Mouse (Mus musculus): ENCODE measurements around the gene Selenon.
A peak's percentile ranks its signal among the peaks of the same experiment; 100 is the strongest.

Gene Selenon

GRCm38 (mm10) chr4:134542726-134543125 lies 9.2 kb downstream of the Selenon start:
- no peak for DNase-seq

- DNase-seq = no peak
These were observed 12.9 kb downstream of the Selenon start for GRCm38 (mm10) chr4:134538997-134539580.

DNA sequence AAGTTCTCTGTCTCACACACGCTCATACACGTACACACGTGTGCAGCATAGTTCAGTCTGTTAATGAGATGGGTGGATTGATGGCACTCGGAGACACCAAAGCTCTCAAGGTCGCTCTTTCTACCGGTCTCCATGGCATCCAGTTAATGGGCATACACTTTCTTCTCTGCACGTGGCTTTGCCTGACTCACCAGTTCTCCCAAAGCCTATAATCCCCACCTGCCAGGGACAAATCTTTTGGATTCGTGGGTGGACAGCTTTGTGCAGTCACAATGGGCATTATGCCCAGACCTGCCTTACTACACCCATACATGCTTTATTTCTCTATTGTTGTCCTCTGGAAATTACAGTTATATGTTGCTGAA lies 16.2 kb downstream of the Selenon start:
- no peak for DNase-seq

DNA sequence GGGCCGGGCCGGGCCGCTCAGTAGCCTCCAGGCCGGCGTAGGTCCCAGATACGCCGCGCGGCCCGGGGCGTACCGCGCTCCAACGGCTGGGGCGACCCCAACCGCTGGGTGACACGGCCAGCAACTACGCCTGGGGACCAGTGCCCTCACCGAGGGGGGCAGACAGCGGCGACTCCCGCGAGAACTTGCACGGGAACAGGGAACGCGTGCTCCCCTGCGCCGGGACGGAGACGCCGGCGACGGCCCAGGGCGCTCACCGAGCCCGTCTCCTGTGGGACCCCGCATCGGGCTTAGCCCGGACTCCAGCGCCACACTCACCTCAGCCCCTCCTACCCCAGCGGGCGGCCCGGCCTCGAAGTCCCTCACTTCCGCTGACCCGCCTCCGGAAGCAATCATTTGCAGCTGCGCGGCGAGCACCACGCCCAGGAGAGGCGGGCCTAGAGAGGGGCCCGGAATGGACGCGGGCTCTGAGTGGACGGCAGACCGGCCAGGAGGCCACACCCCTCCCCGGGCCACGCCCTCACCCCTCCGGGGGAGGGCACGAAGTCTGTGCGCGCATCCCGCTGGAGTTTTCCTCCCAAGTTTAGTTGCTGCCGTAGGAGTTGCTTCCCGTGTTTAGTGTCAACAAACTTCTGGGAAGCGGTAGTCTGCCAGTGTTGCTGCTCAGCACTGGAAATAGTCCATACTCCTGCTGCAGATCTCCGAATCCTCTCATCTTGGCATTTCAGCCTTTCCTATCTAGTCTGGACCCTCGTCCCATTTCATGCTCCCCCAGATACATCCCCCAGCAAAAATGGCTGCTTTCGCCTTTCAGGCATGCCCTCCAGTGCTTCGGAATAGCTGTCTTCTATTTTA lies 16.8 kb downstream of the Selenon start, which contains the start of gene Mtfr1l:
TSS of gene Mtfr1l (minus strand) at position 456 of the 855 bp plus-strand sequence.
- DNase-seq = peak; percentile 93

DNA sequence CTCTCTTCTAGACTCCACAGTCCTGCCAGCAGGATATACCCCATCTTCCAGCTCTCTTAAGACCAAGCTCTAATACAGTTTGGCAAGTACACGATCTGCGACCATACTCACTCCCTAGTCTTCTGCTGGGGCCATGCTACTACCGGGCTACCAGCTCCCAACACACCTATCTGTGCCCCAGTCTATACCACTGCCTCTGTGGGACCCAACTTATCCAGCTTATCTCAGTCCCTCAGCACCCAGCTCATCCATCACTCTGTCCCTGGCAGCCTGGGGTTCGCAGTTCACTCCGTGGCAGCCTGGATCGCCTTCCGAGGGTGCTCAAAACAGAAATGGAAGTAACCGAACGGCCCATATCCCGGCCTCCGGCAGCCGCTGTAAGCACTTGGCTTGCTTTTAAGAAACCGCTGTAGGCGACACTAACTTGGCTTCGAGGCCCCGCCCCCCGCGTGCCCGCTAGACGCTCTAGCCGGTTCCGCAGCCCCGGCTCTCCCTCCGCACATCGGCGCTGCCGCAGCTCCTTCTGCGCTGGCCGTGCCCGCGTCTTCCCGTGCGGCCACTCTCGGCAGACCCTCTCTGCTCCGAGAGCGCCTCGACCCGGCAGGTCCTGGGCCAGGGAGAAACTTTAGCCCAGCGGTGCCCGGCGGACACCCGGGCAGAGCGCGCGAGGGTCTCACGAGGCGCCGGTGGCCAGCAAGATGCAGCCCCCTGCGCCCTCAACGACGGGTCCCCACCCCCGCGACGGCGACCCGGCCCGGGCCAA lies 17.7 kb downstream of the Selenon start:
- peak; percentile 70 for DNase-seq

- DNase-seq = no peak
These were observed 18.5 kb downstream of the Selenon start for GRCm38 (mm10) chr4:134533421-134533820.

GRCm38 (mm10) chr4:134532928-134533327 lies 19.0 kb downstream of the Selenon start:
- DNase-seq = no peak

- DNase-seq = no peak
These were observed 25.7 kb downstream of the Selenon start for GRCm38 (mm10) chr4:134526220-134526619.

DNA sequence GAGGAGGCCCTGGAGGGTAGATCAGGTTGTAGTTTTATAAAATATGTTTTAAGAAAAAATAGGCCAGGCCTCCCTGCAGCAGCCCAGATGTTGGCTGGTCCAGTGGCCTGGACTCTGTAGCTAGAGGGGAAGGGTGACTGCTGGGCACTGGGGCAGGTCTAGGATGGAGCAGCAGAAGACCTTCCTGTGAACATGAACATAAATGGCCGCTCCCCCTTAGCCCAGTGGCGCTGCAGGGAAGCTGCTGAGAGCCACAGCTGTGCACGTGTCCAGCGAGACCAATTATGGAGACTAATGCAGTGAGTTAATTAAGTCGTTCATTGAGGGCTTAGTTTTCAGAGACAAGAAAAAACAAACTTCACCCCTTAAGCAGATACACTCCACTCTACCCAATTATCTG lies 26.2 kb downstream of the Selenon start:
- DNase-seq = no peak

DNA sequence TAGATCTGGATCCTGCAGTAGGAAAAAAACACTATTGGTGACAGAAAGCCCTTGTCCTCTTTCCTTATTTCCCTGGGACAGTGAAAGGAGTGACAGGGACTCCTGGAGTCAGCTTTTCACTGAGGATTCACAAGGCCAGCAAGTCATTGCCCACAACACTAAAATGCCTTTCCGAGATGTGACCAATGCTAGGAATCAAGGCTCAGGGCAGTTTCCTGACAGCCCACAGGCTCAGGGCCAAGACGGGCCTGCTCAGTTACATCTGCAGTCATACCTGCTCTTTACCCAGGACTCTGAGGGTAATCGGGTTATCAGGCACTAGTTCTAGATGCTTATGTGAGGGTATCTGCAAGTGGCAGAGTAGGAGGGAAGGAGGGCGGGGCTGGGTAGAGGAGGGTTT lies 28.5 kb downstream of the Selenon start:
- DNase-seq = no peak

- DNase-seq = no peak
These were observed 32.7 kb downstream of the Selenon start for GRCm38 (mm10) chr4:134519281-134519680.

GRCm38 (mm10) chr4:134518541-134518940 lies 33.4 kb downstream of the Selenon start:
- no peak for DNase-seq

GRCm38 (mm10) chr4:134517719-134518118 lies 34.2 kb downstream of the Selenon start:
- DNase-seq = no peak

DNA sequence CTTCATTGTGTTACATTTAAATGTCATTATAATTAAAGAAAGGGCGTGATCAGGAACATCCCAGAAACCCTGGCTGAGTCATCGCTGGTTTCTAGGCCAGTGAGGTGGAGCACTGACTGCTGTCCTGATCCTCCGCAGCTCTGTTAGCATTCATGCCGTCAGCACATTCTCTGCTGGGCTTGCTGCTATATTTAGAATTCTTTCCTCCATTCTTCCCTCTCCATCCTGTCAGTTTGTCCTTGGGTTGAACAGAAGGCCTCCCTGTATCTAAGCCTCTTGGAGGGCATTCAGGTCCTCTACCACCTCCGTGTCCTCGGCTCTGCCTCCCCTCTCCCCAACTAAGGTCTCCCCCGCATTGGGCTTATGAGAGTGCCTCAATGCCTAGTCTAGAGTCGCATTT lies 35.0 kb downstream of the Selenon start:
- no peak for DNase-seq

- DNase-seq = no peak
These were observed 36.4 kb downstream of the Selenon start for GRCm38 (mm10) chr4:134515614-134516013.

DNA sequence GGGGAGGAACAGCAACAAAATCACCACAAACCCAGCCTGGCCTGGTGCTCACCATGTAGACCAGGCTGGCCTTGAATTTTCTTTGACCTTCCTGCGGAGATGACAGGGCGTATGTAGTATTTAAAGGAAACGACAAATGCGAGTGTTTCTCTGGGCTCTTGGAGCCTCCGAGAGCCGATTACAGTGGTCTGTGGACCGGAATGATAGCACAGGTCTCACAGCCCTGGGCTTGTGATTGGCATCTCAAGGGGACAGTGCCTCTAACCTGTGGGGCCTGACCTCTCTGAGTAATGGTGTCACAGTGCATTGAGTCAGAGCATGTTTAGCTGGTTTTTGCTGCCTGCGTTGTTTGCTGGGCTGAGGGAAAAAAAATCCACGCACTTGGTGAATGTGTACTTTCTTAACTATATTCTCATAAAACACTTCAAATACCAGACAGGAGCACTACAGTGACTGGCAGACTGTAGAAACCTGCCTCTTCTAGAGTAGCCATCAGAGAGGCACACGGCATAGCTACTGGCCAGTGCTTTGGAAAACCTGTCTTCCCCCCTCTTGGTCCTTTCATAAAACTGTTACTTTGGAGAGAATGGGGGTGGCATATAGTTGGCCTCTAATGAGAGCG lies 37.5 kb downstream of the Selenon start:
- no peak for DNase-seq

- peak; percentile 72 for DNase-seq
These were observed 39.2 kb downstream of the Selenon start for GRCm38 (mm10) chr4:134512798-134513197.

GRCm38 (mm10) chr4:134511730-134512129 lies 40.2 kb downstream of the Selenon start:
- DNase-seq = no peak

DNA sequence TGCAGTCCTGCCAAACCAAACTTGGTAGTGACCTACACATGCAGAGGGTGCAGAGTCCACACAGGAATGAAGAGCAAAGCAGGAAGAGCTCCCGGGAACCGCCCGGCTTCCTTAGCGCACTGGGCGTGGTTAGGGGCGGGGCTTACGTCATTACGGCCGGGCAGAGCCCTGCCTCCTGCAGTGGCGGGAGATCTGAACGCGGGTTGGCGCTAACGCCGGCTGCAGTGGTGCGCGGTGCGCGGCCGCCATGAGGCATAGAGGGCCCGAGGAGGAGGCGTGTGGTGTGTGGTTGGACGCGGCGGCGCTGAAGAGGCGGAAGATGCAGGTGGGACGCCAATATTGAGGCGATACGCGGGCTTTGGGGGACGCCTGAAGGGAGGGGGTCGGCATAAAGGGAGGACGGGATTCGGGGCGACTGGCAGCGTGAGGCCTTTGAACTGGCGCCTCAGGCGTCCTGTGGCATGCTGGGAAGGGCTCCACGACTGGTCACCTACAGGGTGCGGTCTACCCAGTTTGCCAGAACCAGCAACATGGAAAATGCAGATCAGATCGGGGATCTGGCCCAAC lies 41.0 kb downstream of the Selenon start, which contains the start of gene Aunip:
TSS of gene Aunip (plus strand) at position 155 of the 567 bp plus-strand sequence.
- DNase-seq = peak; percentile 94

- no peak for DNase-seq
These were observed 41.6 kb downstream of the Selenon start for GRCm38 (mm10) chr4:134510396-134510795.

- DNase-seq = no peak
These were observed 45.3 kb downstream of the Selenon start for GRCm38 (mm10) chr4:134506713-134507112.

DNA sequence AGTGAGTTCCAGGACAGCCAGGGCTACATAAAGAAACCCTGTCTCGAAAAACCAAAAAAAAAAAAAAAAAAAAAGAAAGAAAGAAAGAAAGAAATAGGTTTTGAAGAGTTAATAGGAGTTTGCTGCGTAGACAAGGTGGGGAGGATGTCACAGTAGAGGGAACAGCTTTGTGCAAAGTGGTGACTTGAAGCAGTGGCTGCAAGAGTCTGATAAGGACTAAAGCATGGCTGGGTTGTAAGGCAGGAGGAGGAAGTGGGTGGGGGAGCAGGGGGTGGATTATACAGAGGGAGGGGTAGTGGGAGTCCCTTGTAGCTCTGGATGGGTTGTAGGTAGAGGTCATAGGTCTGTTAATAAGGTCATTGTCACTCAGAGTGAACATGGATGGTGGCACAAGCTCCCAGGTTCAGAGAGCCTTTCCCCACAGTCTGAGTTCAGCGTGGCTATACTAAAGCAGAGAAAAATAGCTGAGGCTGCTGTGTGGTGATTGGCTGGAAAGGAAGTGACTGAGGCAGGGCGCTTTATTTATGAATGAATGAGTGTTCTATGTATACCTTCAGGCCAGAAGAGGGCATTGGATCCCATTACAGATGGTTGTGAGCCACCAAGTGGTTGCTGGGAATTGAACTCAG lies 45.9 kb downstream of the Selenon start:
- DNase-seq = no peak

Measured in right cerebral cortex, postnatal 14 days (tissue).